Mouse (Mus musculus): ENCODE data around the gene Lrrc29. TPM values are rescaled to one million over a fixed set of nuclear protein-coding genes. Genes with fewer than 3 reads are reported as not detected.

Lrrc29 gene
- polyA plus RNA-seq, 1 experiment = 11.0 TPM

GRCm38 (mm10) chr8:105304325-105305210 is 21.5 kb downstream of the Lrrc29 start:
- no peak for DNase-seq
- Histone ChIP-seq H3K4me1 (ENCODE audit: control insufficient read depth, insufficient read depth, low read length) (peaks cover 9% of the 10 kb centered on the region; the same call in 1 of the 2 replicates), H3K36me3 (ENCODE audit: control insufficient read depth, insufficient read depth, low read length) (no peaks in the 10 kb centered on the region; the same call in none of the 2 replicates), H3K4me3 (ENCODE audit: insufficient read depth, low read depth, low read length) (no peak overlapping the region), H3K27me3 (replicated peaks; ENCODE audit: control insufficient read depth, insufficient read depth, low read length) (no peaks in the 10 kb centered on the region), H3K27ac (ENCODE audit: insufficient read depth, low read depth, low read length) (no peak overlapping the region)
- 55% methylated on average over 9 of the region's 9 CpGs for WGBS
- no peak for TF ChIP-seq CTCF (conservative IDR thresholded peaks at IDR 0.05; ENCODE audit: insufficient read depth, insufficient read length, low read depth, low read length)
- TF ChIP-seq POLR2A (IDR thresholded peaks at IDR 0.05; ENCODE audit: low read depth, low read length) = no peak

DNA sequence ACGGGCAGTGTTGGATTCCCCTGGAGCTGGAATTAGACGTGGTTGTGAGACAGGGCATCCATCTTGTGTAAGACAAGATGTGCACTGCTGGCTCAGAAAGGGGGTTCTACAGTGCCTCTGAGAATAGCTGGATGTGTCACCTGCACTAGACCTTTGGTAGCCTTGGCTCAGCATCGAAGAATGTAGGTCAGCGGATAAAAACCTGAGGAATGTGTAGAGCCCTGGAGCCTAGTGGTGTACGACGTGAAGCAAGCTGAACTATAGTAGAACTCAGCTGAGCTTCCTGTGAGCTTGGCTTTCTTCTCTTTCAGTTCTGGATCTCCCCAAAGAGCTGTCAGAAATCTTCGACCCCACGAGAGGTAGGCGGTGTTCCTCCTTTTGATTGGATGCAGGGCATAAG is 22.2 kb downstream of the Lrrc29 start:
- no peak for DNase-seq
- TF ChIP-seq POLR2A (IDR thresholded peaks at IDR 0.05; ENCODE audit: low read depth, low read length) = no peak
- peaks cover 9% of the 10 kb centered on the region; the same call in 1 of the 2 replicates for H3K4me1 ChIP-seq (ENCODE audit: control insufficient read depth, insufficient read depth, low read length)
- no peak overlapping the region for H3K4me3 ChIP-seq (ENCODE audit: insufficient read depth, low read depth, low read length)
- no peak overlapping the region for H3K27ac ChIP-seq (ENCODE audit: insufficient read depth, low read depth, low read length)
- no peaks in the 10 kb centered on the region; the same call in none of the 2 replicates for H3K36me3 ChIP-seq (ENCODE audit: control insufficient read depth, insufficient read depth, low read length)
- WGBS = 59% methylated on average over 9 of the region's 9 CpGs
- H3K27me3 ChIP-seq (replicated peaks; ENCODE audit: control insufficient read depth, insufficient read depth, low read length) = no peaks in the 10 kb centered on the region

DNA sequence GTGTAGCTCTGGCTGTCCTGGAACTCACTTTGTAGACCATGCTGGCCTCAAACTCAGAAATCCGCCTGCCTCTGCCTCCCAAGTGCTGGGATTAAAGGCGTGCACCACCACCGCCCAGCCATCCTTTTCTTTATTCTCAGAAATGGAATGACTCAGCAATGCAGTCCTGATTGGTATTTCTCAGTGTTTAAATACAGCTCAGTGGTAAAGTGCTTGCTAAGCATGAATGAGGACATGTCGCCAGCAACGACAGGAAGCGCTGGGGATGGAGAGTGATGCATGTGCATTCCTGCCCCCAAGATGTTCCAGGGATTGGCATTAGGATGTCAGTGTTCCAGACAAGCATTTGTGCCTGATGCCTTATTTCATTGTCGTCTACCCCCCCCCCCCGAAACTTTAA is 22.7 kb downstream of the Lrrc29 start:
- 74% methylated on average over 8 of the region's 8 CpGs for WGBS
- TF ChIP-seq CTCF (conservative IDR thresholded peaks at IDR 0.05; ENCODE audit: insufficient read depth, insufficient read length, low read depth, low read length) = no peak
- TF ChIP-seq POLR2A (IDR thresholded peaks at IDR 0.05; ENCODE audit: low read depth, low read length) = no peak
- H3K4me1 ChIP-seq (ENCODE audit: control insufficient read depth, insufficient read depth, low read length) = peaks cover 13% of the 10 kb centered on the region; the same call in 1 of the 2 replicates
- H3K27me3 ChIP-seq (replicated peaks; ENCODE audit: control insufficient read depth, insufficient read depth, low read length) = no peaks in the 10 kb centered on the region
- H3K36me3 ChIP-seq (ENCODE audit: control insufficient read depth, insufficient read depth, low read length) = no peaks in the 10 kb centered on the region; the same call in none of the 2 replicates
- H3K27ac ChIP-seq (ENCODE audit: insufficient read depth, low read depth, low read length) = no peak overlapping the region
- DNase-seq = no peak
- H3K4me3 ChIP-seq (ENCODE audit: insufficient read depth, low read depth, low read length) = no peak overlapping the region

GRCm38 (mm10) chr8:105299962-105300361 is 26.1 kb downstream of the Lrrc29 start:
- H3K27me3 ChIP-seq (replicated peaks; ENCODE audit: control insufficient read depth, insufficient read depth, low read length) = no peaks in the 10 kb centered on the region
- H3K36me3 ChIP-seq (ENCODE audit: control insufficient read depth, insufficient read depth, low read length) = no peaks in the 10 kb centered on the region; the same call in none of the 2 replicates
- no peak overlapping the region for H3K4me3 ChIP-seq (ENCODE audit: insufficient read depth, low read depth, low read length)
- DNase-seq = no peak
- H3K4me1 ChIP-seq (ENCODE audit: control insufficient read depth, insufficient read depth, low read length) = peaks cover 7% of the 10 kb centered on the region; the same call in 1 of the 2 replicates
- WGBS = 95% methylated on average over 8 of the region's 8 CpGs
- TF ChIP-seq POLR2A (IDR thresholded peaks at IDR 0.05; ENCODE audit: low read depth, low read length) (no peak), CTCF (conservative IDR thresholded peaks at IDR 0.05; ENCODE audit: insufficient read depth, insufficient read length, low read depth, low read length) (no peak)
- no peak overlapping the region for H3K27ac ChIP-seq (ENCODE audit: insufficient read depth, low read depth, low read length)

DNA sequence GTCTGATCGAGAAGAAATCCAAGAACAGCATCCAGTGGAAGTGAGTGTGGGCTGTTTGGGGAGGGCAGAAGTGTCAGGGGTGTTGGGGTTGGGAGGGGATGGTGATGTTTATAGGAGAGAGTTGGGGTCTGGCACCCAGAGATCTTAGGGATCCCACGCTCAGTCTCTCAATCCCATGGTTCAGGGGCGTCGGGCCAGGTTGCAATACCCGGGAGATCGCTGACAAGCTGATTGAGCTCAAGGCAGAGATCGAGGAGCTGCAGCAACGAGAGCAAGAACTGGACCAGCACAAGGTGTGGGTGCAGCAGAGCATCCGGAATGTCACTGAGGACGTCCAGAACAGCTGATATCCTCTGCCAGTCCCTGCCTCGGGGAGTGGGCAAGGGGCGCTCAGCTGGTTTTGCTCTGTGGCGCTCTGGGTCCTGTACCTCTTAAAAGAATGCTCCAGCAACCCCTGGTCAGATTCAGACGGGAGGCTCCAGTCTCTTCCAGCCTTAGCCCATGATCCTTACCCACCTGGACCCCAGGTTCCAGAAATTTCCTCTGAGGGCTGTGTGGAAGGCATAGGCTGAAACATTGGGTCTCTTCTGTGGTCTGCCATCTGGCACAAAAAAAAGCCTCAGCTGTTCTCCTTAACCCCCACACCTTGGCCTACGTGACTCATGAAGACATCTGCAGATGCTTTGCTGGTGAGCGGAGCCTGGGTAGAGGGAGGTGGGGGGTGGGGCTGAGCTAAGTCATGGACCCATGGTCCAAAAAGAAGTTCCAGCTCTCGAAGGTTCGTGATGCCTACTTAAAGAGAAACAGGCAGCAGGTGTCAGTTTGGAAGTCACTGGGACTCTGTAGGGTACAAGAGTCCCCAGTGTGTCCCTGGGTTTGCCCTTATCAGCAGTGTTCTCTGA is 27.5 kb downstream of the Lrrc29 start:
- Histone ChIP-seq H3K4me3 (ENCODE audit: insufficient read depth, low read depth, low read length) (peak overlapping the region; percentile 88), H3K4me1 (ENCODE audit: control insufficient read depth, insufficient read depth, low read length) (peaks cover 7% of the 10 kb centered on the region; the same call in 1 of the 2 replicates), H3K27ac (ENCODE audit: insufficient read depth, low read depth, low read length) (no peak overlapping the region), H3K36me3 (ENCODE audit: control insufficient read depth, insufficient read depth, low read length) (no peaks in the 10 kb centered on the region; the same call in none of the 2 replicates), H3K27me3 (replicated peaks; ENCODE audit: control insufficient read depth, insufficient read depth, low read length) (no peaks in the 10 kb centered on the region)
- 37% methylated on average over 18 of the region's 18 CpGs for WGBS
- DNase-seq = no peak
- TF ChIP-seq POLR2A (IDR thresholded peaks at IDR 0.05; ENCODE audit: low read depth, low read length) (no peak), CTCF (conservative IDR thresholded peaks at IDR 0.05; ENCODE audit: insufficient read depth, insufficient read length, low read depth, low read length) (no peak)

- peak; percentile 97 for DNase-seq
- peak within 1 kb of the TSS; percentile 88 for H3K4me3 ChIP-seq (ENCODE audit: insufficient read depth, low read depth, low read length)
- H3K36me3 ChIP-seq (ENCODE audit: control insufficient read depth, insufficient read depth, low read length) = no peaks in the 10 kb centered on the region; the same call in none of the 2 replicates
- TF ChIP-seq CTCF (conservative IDR thresholded peaks at IDR 0.05; ENCODE audit: insufficient read depth, insufficient read length, low read depth, low read length) (no peak), POLR2A (IDR thresholded peaks at IDR 0.05; ENCODE audit: low read depth, low read length) (no peak)
- H3K27me3 ChIP-seq (replicated peaks; ENCODE audit: control insufficient read depth, insufficient read depth, low read length) = no peaks in the 10 kb centered on the region
- peak within 1 kb of the TSS; percentile 77 for H3K27ac ChIP-seq (ENCODE audit: insufficient read depth, low read depth, low read length)
- H3K4me1 ChIP-seq (ENCODE audit: control insufficient read depth, insufficient read depth, low read length) = peaks cover 7% of the 10 kb centered on the region; the same call in 1 of the 2 replicates
- under 1% methylated on average over 58 of the region's 58 CpGs for WGBS
Measured at GRCm38 (mm10) chr8:105297511-105298192, 28.4 kb downstream of the Lrrc29 start, which contains the start of gene E2f4. TSS of gene E2f4 (plus strand) at chr8:105297663.
